Mouse (Mus musculus) E14TG2a.4 (cell line): ENCODE measurements around the gene Barx2.

Experiments used
- CTCF ChIP-seq: conservative IDR thresholded peaks from 2 replicates; pipeline ENCODE4 v1.5.1; 2014; ENCODE audit warnings: low read length
- NANOG ChIP-seq: IDR thresholded peaks from 2 replicates; pipeline ENCODE4 v1.6.1; 2014; ENCODE audit warnings: borderline replicate concordance, low read length, mixed read lengths

DNA sequence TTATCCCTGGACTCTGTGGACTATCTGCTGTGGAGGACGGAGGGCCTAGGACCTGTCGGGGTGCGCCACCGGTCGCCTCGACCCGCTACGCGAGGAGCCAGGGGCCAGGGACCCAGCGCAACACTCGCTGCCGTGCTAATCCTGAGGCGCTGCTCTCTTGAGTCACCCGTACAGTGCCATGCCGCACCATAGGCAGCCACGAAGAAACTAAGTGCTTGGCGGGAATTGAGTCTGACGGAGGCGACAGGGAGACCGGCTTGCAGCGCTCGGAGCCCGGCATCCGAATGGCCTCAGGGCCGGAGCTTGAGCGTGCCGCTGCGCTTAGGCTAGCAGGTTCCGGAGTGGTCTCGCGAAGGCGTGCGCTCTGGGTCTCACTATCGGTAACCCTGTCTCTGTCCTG is 1.6 kb upstream of the Barx2 start:
- TF ChIP-seq CTCF (no peak), NANOG (no peak)
